Mouse (Mus musculus): ENCODE results near the gene Adamts13.

Adamts13 gene

DNA sequence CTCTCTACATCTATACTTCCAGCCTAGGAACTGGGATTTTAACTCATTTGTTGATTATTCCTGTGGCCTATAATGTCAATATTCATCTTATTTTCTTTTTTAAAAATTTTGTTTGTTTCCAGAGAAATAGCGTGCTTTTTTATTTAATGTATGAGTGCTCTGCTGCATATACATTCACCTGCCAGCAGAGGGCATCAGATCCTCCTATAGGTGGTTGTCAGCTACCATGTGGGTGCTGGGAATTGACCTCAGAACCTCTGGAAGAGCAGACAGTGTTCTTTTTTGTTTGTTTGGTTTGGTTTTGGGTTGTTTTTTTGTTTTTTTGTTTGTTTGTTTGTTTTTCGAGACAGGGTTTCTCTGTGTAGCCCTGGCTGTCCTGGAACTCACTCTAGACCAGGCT is 6.0 kb upstream of the Adamts13 start:
- no peak for DNase-seq (ENCODE audit: low spot score in 2 of 2)

DNA sequence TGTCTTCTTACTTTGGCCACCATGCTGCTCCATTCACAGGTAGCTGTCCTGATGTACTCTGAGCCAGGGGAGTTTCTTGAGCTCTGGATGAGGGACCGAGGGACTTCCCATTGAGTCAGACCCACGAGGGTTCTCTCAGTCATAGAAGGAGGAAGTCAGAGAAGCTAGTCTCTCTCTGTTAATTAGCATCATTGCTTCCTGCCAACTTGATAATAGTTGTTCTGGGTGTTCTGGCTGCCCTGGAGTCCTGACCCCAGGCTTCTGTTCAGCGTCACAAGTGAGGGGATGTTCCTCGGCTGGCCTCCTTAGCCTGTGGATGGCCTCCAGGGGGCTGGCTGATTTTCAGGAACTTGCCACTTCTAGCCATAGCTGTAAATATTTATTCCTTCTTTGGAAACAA is 744 bp downstream of the Adamts13 start:
- no peak for DNase-seq (ENCODE audit: low spot score in 2 of 2)

DNA sequence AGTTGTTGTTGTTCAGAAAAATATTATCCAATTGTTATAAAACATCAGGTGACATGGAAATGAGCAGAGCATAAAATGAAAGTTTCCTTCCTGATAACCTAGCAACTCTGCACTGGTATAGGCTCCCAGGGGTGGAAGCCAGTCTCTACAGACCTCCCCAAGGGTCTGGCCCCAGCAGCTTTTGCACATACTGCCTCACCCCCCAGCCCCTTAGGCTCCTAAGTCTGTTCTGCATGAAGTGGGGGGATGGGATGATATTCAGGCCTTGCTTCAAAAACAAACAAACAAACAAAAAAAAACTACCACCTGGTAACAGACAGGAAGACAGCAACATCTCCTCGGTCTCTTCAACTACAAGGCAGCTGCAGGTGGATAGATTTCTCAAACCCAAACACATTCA is 7.1 kb downstream of the Adamts13 start:
- no peak for DNase-seq (ENCODE audit: low spot score in 2 of 2)

DNA sequence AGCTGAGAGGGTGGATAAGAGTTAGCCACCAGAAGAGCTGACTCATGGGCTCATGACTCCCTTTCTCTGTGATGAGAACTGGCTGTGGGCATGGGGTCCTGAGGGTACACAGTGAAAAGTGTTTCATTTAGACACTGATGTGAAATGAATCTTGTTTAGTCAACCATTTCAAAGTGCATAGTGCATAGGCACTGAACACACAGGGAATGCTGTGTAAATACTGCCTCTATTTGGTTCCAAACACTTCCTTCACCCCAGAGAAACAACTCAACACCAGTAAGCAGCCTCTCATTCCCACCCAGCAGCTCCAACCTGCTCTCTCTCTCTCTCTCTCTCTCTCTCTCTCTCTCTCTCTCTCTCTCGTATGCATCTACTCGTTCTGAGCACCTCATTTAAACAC is 11.0 kb downstream of the Adamts13 start:
- DNase-seq (ENCODE audit: low spot score in 2 of 2), result no peak

DNA sequence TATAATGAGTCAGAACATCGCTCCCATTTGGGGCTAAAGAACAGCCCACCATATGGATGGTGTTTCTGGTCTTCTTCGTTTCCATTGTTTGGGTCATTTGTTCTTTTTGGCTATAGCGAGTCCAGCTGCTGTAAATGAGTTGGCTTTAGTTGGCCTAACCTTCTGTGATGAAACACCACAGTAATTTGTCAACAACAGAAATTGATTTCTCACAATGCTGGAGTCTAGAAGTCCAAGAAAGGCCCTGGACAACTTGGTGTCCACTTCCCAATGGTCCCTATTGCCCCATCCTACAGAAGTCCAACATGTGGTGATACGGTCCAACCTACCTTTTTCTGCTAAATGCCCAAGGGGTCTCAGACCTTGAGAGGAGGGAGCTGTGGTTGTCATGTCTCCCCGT is 11.4 kb downstream of the Adamts13 start:
- DNase-seq (ENCODE audit: low spot score in 2 of 2), result no peak

DNA sequence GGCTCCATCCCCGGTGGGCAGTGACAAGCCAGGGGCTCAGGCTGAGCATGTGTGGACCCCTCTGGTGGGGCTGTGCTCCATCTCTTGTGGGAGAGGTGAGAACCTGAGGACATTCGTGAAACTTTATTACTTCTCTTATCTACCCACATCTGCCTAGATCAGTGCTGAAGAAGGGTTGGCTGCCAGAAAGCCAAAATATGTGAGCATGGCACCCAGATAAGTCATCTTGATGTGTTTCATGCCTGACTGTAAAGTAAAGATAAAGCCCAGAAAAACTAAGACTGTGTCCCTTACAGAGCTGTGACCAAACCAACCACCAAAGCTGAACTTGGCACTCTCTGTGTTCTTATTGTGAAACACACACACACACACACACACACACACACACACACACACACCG is 20.7 kb downstream of the Adamts13 start:
- no peak for DNase-seq (ENCODE audit: low spot score in 2 of 2)

DNA sequence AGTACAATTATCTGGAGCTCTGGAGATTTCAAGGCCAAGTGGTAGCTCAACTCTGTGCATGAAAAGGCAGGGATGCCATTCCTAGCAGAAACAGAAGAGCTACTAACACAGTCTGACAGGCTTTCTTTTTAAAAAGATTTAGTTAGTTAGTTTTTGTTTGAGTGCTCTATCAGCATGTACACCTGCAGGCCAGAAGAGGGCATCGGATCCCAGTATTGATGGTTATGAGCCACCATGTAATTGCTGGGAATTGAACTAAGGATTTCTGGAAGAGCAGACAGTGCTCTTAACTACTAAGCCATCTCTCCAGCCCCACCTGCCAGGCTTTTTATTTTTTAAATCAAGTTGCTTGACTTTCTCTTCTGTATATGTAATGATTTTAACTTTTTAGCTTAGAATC is 24.3 kb downstream of the Adamts13 start:
- no peak for DNase-seq (ENCODE audit: low spot score in 2 of 2)

DNA sequence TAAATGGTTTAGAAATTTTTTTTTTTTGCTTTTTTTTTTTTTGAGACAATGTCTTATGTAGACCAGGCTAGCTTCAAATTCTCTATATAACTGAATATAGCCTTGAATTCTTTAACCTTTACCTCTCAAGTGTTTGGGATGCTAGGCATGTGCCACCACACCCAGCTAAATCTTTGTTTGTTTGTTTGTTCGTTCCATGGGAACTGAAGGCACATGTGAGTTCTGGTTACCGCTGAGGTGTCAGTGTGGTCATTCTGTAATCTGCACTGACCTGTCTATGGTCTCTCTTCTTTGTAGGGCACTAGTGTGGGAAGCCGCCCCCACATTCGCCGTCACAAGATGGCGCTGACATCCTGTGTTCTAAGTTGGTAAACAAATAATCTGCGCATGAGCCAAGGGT is 24.8 kb downstream of the Adamts13 start:
- no peak for DNase-seq (ENCODE audit: low spot score in 2 of 2)

DNA sequence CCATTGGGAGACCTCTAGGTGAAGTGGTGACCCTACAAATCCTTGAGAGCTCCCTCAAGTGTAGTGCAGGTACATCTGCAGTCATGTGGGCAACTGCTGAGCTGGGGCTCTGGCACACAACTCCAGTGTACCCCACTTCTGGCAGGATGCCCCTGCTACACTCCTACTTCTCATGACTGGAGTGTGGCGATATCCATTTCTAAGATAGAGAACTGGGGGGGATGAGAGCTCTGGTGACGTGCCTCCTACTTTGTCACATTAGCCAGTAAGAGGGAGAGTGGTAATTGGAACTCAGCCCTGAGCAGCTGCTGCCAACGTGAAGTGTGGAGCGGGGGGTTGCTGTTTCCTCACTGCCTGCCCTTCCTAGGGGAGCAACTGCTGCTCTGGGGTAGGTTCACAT is 33.0 kb downstream of the Adamts13 start:
- DNase-seq (ENCODE audit: low spot score in 2 of 2), result no peak

DNA sequence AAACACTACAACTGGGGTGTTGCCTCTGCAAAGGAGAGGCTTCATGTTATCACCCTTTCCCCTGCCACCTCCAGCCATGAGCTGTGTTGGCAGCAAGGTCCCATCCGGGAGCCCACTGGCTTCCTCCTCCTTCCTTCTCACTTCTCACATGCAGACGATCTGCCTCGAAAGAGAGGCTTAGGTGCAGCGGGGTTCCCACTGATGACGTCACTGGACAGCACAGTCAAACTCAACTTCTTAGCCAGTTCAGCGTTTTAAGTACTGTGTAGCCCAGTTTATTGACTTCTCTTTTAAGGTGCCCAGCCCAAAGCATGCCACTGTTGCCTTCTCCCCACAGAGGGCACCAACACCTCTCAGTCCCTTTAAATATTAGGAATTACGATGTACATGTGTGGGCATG is 34.5 kb downstream of the Adamts13 start:
- DNase-seq (ENCODE audit: low spot score in 2 of 2), result no peak

DNA sequence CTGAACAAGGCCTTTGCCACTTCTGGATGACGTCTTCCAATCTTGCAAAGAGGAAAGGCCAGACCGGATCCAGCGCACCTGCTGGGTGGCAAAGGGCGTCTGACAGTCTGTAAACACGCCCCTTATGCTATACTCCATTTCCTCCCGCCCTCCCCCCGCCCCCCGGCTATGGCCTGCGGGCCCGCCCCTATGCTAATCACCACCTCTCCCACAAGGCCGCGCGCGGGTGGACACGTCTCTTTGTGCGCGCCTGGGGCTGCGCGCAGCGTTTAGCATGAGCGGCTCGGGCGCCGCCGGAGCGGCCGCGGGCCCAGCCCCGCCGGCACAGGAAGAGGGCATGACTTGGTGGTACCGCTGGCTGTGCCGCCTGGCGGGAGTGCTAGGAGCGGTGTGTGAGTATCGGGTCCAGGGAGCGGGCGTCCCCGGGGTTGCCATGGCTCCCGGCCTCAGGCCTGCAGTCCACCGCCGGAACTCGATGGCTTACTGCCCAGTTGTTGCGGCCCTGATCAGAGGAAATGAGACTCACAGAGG is 36.6 kb downstream of the Adamts13 start, which contains the start of gene Cacfd1:
TSS of gene Cacfd1 (plus strand) at position 213 of the 531 bp plus-strand sequence.
- peak; percentile 78 to 87 for DNase-seq (ENCODE audit: low spot score in 2 of 2)

DNA sequence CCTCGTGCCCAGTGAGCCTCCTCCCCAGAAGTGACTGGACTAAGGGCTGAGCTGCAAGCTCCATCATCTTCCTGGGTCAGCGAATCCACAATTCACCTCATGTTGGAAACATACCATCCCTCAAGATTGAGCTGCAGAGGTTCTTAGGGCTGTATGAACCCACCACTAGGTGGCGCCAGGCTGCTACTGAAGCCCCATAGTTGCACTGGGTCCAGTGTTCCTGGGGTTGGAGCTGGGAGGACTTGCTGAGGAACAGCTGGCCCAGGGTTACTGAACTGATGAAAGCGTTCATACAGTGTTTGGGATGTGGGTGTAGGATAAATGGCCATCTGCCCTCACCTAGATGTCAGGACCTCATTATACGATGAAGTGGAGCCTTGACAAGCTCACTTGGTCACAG is 44.6 kb downstream of the Adamts13 start:
- peak; percentile 51 to 59 for DNase-seq (ENCODE audit: low spot score in 2 of 2)

DNA sequence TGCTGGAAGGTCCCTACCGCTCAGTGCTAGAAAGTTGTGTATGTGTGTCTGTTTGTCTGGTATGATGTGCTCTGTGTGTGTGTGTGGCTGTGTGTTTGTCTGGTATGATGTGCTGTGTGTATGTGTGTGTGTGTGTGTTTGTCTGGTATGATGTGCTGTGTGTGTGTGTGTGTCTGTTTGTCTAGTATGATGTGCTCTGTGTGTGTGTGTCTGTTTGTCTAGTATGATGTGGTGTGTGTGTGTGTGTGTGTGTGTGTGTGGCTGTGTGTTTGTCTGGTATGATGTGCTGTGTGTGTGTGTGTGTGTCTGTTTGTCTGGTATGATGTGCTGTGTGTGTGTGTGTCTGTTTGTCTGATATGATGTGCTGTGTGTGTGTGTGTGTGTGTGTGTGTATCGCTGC is 46.3 kb downstream of the Adamts13 start:
- no peak for DNase-seq (ENCODE audit: low spot score in 2 of 2)

DNA sequence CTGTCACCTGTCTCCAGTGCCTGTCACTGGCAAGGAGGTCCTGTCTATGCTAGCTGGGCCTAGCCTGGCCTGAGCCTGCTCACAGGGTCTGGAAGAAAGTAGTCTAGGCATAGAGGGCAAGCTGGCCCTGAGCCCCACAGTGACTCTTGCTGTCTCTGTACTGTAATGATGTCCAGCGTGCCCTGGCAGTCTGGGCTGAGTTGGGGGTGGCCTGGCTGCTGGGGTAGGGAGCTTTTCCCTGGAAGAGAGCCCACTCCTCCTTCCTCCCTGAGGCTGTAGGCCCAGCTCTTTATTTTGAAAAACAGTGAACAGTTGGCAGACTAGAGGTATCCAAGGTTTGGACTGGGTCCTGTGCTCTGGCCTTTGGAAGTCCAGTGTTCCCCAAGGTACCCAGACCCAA is 47.9 kb downstream of the Adamts13 start:
- DNase-seq (ENCODE audit: low spot score in 2 of 2), result no peak

DNA sequence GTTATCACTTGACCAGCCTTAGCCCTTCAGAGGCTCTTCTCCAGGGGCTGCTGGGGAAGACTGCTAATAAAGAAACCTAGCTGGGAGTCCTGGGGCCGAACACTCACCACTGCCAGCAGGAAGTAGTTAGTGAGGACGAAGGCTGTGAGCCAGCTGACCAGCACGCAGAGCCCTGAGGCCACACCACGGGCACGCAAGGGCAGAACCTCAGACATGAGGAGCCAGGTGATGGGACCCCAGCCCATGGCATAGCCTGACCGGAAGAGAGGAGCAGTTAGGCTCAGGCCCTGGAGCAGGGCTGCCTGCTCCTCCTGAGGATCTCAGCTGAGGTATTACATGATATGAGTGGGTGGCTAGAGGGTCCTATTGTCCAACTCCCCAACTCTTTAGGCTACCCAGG is 49.4 kb downstream of the Adamts13 start:
- no peak for DNase-seq (ENCODE audit: low spot score in 2 of 2)

DNA sequence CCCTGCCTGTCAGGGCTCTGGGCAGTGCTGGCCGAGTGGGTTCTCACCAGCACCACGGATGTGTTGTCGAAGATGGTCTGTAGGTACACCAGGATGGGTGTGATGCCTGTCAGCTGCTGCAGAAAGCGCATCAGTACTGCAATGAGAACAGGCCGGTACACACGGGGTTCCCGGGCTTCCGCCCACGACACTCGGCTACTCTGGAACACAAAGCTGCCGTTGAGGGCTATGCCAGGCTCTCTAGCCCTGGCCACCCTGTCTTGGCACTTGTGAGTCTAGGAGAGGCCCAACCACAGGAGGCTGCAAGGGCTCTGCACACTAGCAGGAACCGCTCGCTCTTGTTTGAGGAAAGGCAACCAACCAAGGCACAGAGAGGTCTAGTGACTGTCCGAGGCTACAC is 50.9 kb downstream of the Adamts13 start:
- no peak for DNase-seq (ENCODE audit: low spot score in 2 of 2)

DNA sequence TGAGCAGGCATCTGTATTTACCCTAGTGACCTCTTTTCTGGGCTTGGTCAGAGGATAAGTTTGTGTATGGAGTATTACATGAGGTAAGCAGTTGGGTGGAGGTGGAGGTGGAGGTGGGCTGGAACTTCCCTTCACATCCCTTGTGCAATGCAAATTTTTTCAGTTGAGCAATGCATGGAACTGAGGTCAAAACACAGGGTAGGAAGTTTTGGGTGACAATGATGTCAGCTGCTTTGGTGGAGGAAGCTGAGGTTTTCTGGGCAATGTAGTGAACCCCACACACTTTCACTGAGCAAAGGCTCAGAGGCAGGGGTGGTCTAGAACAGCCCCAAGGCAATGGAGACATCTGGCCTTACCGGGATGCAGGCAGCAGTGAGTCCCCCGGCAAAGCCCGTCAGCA is 52.3 kb downstream of the Adamts13 start:
- DNase-seq (ENCODE audit: low spot score in 2 of 2), result no peak

DNA sequence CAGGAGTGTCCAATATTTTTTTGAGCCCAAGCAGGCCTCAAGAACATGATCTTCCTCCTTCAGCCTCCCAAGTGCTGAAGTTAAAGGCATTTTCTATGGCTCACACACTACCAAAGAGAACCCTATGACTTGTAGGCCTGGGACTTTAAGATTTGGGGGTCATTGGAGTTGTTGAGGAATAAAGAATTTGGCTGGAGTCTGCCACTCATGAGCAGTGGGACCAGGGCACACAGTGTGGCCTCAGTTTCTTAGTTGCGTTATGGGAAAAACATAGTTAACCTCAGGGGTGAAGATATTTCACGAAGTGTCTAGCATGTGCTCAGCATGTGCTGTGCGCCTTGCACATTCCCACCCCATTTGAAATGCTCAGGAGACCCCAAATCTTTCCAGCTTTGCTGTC is 53.1 kb downstream of the Adamts13 start:
- DNase-seq (ENCODE audit: low spot score in 2 of 2), result no peak

DNA sequence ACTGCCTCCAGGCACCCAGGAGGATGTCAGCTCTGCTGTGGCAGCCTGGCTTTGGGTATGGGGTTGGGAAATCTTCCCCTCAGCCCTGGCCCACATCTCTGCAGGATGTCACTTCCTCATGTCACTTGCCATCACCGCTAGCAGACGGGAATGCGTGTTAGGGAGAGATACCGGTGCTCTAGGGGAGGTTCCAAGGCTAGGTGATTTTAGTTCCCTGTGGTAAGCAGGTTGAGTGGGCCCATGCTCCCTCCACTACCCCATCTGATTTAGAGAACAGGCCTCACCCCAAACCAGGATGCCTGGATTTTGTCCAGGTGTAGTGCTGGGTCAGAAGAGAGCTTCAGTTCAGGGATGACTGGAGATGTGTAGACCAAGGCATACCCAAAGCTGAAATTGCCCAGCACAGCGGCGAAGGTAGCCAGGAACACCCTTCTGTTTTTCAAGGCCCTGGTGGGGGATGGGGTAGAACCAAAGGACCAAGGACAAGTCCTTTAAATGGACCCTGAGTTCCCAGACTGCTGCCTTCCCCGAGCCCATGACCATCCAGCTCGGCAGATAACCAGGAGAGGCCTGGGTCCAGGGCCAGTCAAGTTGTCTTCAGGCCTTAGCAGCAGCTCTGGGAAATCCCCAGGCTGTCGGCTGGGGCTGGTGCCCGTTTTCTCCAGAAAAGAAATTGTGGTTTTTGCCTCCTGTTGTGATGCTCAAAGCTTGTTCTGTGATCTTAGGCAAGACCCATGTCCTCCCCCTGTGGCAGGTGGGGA is 53.8 kb downstream of the Adamts13 start:
- DNase-seq (ENCODE audit: low spot score in 2 of 2), result no peak

DNA sequence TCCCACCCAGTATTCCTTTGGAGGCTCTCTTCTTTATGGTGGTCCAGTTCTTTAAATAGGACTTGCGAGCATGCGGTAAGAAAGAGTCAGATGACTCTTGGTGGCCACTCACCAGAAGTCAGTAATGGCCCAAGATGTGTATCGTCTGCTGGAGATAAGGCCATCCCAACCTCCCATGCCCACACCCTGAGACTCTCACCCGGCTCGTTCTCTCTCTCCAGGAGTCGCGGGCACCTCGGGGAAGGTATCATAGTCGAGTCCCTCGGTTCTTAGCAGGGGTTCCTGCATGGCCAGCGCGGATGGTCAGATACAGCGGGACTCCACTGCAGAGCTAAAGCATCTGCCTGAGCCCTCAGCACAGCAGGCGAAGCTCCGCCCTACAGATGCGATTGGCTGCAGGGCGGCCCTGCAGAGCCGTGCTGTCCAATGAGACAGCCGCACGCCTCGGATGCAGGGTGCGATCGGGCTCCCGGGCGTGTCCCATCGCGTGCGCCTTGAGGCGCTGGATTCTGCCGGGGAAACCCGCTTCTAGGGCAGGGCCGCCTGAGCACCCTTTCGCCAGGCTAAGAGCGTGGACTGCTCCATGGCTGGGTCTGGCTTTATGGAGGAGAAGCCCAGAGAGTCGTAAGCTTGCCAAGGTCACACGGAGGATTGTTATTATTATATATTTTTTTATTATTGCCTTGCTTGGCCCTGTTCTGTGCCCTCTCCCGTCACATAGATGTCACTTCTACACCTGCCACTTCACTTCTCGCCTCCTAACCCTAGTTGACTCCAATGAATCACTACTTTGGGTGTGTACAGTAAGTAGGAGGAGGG is 54.6 kb downstream of the Adamts13 start, which contains the start of gene Slc2a6:
TSS of gene Slc2a6 (minus strand) at position 381 of the 819 bp plus-strand sequence.
- peak; percentile 59 to 84 for DNase-seq (ENCODE audit: low spot score in 2 of 2)

DNA sequence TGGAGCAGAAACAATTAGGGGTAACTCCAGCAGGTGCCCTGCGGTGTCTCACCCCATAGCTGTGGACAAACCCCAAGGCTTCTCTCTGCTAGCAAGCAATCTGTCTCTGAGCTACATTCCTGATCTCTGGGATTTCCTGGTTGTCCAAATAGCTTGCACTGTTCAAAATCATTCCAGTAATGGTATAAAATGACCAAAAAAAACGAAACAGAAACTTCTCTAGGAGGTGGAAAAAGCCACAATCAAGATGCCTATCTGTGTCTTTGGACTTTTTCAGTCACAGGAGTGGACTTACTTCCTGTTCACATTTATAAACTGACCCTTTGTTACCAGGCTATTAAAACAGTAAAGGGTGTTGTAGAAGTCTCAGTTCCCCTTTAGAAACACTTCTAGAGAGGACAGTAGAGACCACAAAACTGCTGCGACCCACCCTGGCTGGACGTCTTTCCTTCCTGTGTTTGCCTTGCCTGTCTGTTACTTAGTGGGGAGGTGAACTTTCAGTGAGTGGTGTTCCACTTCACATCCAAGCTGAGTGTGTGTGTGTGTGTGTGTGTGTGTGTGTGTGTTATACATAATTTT is 55.3 kb downstream of the Adamts13 start:
- DNase-seq (ENCODE audit: low spot score in 2 of 2), result no peak

DNA sequence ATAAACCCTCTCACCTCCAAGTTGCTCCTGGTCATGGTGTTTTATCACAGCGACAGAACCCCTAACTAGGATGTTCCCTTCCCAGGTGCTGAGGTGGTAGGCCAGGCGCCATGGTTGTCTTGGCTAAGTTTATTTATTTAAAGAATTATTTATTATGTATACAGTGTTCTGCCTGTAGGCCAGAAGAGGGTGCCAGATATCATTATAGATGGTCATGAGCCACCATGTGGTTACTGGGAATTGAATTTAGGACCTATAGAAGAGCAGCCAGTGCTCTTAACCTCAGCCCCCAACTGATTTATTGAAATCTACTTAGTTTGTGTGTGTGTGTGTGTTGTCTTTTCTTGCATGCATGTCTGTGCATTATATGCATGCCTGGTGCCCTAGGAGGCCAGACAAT is 59.1 kb downstream of the Adamts13 start:
- DNase-seq (ENCODE audit: low spot score in 2 of 2), result no peak
